Mouse (Mus musculus) testis, postnatal 10 days (tissue): ENCODE data around the gene Naa16.

Experiments
- DNase-seq: peaks from one replicate; pipeline ENCODE4 v3.0.0; 2021; ENCODE audit warnings: low spot score

The Naa16 gene

DNA sequence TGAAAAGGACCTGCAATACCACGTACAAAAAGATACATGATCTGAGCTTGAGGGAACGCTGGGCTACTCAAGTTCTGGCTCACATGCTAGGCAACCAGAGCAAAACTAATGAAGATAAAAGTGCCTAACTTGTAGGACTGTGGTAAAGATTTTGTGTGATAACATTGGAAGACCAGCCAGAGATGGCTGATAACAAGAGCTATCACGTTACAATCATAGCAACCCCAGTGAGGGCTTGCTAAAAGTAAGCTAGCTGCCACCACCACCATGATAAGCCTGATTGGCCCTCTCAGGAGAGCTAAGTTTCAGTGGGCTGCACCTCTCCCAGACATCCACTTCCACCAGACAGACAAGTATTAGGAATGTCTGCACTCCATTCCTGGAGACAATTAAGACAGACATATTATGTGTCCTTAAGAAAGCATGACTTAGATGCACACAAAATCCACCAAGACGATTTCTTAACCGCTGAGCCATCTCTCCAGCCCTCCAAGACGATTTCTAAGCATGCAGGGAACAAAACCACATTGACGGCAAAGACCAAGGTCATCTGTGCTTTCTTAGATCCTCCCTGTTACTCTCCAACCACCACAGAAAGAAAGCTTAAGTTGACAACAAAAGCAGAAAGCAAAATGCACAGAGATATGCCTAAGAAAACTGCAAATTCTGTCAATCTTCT is 92.1 kb downstream of the Naa16 start:
- no peak for DNase-seq

DNA sequence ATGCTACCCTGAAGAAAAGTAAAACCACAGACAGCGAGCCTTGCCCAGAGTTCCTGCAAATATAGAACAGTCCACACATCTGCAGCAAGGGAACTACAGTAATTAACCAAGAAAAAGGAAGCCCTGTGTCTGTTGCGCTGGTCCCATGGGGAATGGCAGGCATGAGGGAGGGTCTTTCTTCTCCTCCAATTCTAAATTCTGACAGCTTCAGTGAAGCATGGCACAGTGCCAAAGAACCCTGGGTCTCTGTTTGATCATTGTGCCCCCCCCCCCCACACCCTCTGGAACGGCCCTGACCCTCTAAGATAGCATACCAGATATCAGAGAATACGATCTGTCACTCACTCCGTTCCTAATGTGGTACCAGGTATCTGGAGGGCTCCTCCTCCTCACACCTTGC is 93.7 kb downstream of the Naa16 start:
- DNase-seq, result no peak

- no peak for DNase-seq
These were observed 94.4 kb downstream of the Naa16 start for GRCm38 (mm10) chr14:79296201-79296600.

- no peak for DNase-seq
These were observed 95.0 kb downstream of the Naa16 start for GRCm38 (mm10) chr14:79295579-79295978.

GRCm38 (mm10) chr14:79294950-79295349 is 95.6 kb downstream of the Naa16 start:
- no peak for DNase-seq

GRCm38 (mm10) chr14:79294051-79294814 is 96.3 kb downstream of the Naa16 start:
- DNase-seq, result no peak

DNA sequence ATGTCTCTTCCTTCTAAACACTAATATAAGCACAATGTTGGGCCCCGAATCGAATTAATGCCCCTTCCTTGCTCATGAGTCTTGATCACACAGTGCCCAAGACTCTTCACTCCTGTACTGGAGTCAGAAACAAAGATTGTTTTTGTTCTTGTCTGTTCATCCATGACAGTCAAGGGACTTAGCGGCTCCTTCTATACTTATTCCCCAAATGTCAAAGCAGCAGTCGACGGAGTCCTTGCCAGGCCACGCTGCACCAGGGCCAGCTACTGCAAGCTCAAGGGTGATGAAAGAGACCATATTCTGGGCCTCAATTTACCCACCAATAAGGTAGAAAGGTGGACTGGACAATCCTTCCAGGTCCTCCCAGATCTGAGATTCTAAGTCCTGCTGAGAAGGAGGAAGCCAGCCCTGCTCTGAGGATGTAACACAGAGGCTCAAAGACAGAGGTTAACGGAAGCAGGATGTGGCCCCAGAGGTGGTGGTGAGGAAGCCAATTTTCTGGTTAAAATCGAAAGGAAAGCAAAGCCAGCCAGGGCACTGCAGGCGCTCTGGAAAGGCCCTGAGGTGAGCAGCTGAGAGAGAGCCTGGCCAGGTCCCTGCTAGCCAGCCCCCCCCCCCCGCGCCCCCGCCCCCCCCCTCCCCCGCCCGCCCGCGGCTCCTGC is 97.3 kb downstream of the Naa16 start:
- DNase-seq, result peak; percentile 50

DNA sequence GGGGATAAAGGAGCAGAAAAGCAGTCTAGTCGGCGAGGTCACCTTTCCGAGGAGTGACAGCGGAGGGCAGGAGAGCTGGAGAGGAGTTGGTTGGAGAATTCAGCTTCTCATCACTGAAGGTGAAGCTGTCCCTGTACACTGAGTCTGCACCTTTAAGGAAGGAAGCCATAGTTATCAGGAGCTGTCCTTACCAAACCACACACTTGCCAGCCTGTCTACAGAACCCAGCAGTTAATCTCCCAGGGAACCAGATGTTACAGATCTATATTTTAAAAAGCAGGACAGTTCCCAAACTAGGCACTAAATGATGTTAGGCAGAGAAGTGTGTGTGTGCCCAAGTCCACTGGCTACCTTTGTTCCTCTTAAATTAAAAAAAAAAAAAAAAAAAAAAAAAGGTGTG is 98.9 kb downstream of the Naa16 start:
- no peak for DNase-seq

DNA sequence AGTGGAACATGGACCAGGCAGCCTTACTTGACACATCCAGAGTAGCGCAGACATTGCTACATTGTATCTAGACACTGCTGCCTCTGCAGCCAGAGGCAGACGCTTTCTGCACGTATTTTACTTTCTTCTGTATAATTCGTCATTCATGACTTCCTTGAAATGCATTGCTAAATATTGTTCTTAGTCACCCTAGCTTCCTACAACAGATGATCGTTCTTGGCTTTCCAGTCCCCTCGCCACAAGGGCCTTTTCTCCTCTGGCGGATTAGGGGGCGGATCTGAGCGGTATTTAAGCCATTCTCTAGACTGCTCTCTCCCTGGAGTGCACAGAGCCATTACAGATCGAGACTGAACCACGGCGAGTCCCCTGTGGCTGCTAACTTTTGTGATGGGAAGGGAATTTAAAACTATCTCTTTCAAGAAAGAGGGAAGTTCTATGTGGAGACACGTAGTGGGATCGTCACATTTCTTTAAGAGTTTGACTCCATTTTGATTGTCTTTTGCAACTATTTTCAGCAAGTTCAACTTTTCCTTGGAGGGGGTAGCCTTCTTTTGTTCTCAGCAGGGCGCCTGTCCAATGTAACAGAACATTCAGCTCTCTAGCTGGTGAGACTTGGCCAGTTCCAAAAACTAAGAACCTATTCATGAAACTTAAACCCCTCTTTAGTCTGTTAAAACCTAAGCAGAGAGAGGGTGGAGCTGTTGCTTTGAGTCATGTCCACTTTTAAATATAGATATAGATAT is 99.7 kb downstream of the Naa16 start:
- no peak for DNase-seq

GRCm38 (mm10) chr14:79289909-79290308 is 100.7 kb downstream of the Naa16 start:
- DNase-seq, result no peak

GRCm38 (mm10) chr14:79288280-79288679 is 102.3 kb downstream of the Naa16 start:
- DNase-seq, result no peak

- DNase-seq, result no peak
These were observed 103.2 kb downstream of the Naa16 start for GRCm38 (mm10) chr14:79287251-79287863.

DNA sequence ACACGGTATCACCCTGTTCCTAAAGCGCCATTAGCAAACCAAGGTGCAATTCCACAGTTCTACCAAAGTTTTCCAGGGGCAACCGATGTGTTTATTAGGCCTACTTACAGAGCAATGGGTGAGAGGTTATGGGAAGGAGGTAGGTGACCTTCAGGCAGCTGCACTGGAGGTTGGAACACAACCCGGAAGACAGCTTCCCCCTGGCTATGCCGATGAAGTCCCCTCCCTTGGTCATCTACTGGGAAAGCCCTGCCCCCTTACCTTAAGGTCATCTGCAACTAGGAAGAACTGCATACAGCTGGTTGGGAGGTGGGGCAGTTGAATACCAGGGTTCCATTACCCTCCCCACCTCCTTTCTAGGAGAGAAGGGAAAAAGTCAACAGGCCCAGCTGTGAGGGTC is 105.0 kb downstream of the Naa16 start:
- no peak for DNase-seq

DNA sequence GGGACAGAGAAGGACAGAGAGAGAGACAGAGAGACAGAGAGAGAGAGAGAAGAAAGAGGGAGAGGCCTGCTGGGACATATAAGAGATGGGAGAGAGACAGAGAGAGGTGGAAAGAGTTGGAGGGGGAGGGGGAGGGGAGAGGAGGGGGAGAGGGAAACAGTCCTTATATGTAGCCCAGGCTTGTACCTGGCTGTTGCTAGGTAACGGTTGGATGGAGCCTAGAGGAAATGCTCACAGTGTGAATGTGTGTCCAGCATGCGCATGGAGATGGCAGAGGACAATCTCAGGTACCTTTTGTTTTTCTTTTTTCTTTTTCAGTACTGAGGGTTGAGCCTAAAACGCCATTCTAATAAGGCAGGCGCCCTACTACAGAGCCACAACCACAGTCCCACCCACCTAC is 106.0 kb downstream of the Naa16 start:
- no peak for DNase-seq

DNA sequence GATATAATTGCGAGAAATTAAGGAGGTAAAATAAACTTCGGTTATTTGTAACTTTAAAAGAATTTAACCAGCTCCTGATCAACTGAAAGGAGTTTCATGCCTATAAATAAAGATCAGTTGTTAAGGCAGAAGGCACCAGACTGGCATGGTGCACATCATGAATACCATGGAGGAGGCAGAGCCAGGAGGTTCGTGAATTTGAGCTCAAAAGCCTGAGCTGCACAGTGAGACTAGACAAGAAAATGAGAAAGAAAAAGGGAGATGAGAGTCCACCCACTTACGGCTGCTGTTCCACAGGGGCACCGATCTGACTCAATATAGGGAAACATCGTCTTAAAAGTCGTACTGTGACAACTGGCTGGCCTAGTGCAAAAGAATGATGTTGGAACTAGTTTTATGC is 106.6 kb downstream of the Naa16 start:
- DNase-seq, result no peak

DNA sequence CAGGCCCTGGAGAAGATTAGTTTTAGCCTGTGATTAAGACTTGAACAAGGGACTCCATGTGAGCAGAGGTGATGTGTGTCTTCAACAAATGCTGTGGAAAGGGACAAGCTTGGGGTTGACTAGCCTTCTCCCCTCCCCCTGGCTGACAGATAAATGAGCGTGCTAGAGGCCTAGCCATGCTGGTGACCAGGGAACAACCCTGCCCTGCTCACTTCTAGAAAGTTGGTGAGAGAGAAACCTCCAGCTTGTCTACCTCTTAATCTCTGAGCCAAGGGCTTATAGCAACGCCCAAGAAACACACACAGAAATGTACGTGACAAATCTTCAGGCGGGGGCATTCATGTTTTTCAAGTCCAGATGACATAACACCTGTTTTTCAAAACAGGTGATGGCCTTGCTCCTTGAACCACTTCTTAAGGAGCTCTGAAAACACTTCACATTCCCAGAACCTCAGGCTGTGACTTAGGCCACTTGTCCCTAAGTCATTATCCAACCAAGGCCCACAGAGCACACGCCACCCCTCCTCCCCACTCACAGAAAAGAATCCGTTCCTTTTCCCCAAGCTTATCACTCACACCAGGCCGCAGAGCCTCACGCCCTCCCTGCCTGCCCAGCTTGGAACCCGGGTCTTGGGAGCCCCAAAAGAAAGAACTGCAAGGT is 108.6 kb downstream of the Naa16 start:
- no peak for DNase-seq

DNA sequence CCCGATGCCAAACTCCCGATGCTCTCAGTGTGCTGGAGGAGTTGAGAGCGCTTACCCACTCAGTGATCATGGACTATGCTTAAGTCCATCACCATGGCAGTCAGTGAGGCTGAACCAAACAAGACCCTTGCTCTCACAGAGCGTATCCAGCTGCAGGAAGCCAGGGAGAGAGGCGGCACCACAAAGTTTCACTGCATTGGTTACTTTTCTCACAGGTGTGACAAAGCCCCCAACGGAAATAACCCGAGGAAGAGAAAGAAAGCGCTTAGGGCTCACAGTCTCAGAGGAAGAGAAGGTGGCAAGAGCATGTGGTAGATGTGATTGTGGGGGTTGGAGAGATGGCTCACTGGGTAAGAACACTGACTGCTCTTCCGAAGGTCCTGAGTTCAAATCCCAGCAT is 110.1 kb downstream of the Naa16 start:
- DNase-seq, result no peak

DNA sequence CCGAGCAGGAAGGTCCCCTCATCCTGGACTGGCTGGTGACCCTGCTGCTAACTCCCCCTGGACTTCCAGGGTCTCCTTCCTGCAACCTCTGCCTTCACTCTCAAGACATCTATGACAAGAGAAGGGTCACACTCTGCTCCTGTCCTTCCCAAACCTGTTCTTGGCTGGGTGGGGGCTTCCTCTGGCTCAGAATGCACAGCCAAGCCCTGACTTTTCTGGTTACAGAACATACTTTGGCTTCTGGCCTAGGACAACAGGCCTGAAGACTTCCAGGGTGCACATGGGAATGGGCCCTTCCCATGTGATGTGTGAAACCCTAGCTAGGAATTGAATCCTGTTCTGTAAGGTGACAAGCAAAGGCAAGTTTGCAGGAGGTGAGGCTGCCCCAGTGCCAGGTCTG is 111.1 kb downstream of the Naa16 start:
- no peak for DNase-seq

DNA sequence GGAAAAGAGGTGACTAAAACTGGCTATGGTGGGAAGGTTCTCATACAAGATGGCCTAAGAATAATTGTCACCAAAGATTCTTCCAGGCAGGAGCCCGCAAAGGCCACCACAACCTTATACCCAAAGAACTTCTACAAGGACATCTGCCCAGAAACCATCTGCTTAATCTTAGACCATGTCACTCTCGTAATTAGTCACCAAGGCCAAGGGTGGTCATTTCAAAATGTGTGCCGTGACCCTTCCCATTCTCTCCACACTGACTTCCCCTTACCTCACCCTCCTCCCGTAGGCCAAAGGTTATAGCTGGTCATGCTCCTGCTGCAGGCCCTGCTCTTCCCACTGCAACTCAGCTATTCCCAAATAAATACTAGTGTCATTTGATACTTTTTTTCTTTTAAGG is 111.7 kb downstream of the Naa16 start:
- DNase-seq, result no peak

- no peak for DNase-seq
These were observed 112.7 kb downstream of the Naa16 start for GRCm38 (mm10) chr14:79277922-79278321.

GRCm38 (mm10) chr14:79275870-79276395 is 114.6 kb downstream of the Naa16 start:
- no peak for DNase-seq
